Mouse (Mus musculus): ENCODE data around the gene Csnk1e. TPM values are rescaled to one million over a fixed set of nuclear protein-coding genes. Genes with fewer than 3 reads are reported as not detected.
A peak's percentile ranks its signal among the peaks of the same experiment; 100 is the strongest.

Gene Csnk1e
- polyA plus RNA-seq, 1 experiment, result 116 TPM

GRCm38 (mm10) chr15:79374760-79375159, 80.6 kb downstream of the Csnk1e start:
- peak; percentile 74; the same call in 1 of the 2 replicates for TF ChIP-seq EP300 (IDR thresholded peaks at IDR 0.05; ENCODE audit: insufficient read depth, low read depth, low read length)
- TF ChIP-seq POLR2A (IDR thresholded peaks at IDR 0.05; ENCODE audit: insufficient read depth, low read length), result no peak
- no peak for TF ChIP-seq CTCF (IDR thresholded peaks at IDR 0.05; ENCODE audit: low read depth, low read length)
- Histone ChIP-seq H3K4me3 (ENCODE audit: low read depth, low read length) (no peak overlapping the region), H3K27ac (ENCODE audit: insufficient read depth, low read length) (no peak overlapping the region)

GRCm38 (mm10) chr15:79370281-79370843, 85.0 kb downstream of the Csnk1e start:
- H3K4me1 ChIP-seq (ENCODE audit: control insufficient read depth, insufficient read depth, low read length), result no peaks in the 10 kb centered on the region
- H3K27me3 ChIP-seq (ENCODE audit: control insufficient read depth, insufficient read depth, low read length, poor library complexity, severe bottlenecking), result no peaks in the 10 kb centered on the region
- peaks cover 9% of the 10 kb centered on the region; the same call in 1 of the 2 replicates for H3K36me3 ChIP-seq (ENCODE audit: control insufficient read depth, insufficient read depth, low read length, poor library complexity, severe bottlenecking)
- no peak overlapping the region for H3K27ac ChIP-seq (ENCODE audit: insufficient read depth, low read length)
- no peaks in the 10 kb centered on the region for H3K9me3 ChIP-seq (replicated peaks; ENCODE audit: control insufficient read depth, insufficient read depth, low read length, poor library complexity, severe bottlenecking)
- H3K4me3 ChIP-seq (ENCODE audit: low read depth, low read length), result no peak overlapping the region
- TF ChIP-seq POLR2A (IDR thresholded peaks at IDR 0.05; ENCODE audit: insufficient read depth, low read length) (no peak), EP300 (IDR thresholded peaks at IDR 0.05; ENCODE audit: insufficient read depth, low read depth, low read length) (no peak), CTCF (IDR thresholded peaks at IDR 0.05; ENCODE audit: low read depth, low read length) (no peak)
- no peak overlapping the region for H3K9ac ChIP-seq (ENCODE audit: low read depth, poor library complexity, severe bottlenecking)

More at GRCm38 (mm10) chr15:79374760-79375159, 80.6 kb downstream of the Csnk1e start:
- Histone ChIP-seq H3K4me1 (ENCODE audit: control insufficient read depth, insufficient read depth, low read length) (no peaks in the 10 kb centered on the region), H3K9ac (ENCODE audit: low read depth, poor library complexity, severe bottlenecking) (no peak overlapping the region), H3K36me3 (ENCODE audit: control insufficient read depth, insufficient read depth, low read length, poor library complexity, severe bottlenecking) (peaks cover 7% of the 10 kb centered on the region), H3K27me3 (ENCODE audit: control insufficient read depth, insufficient read depth, low read length, poor library complexity, severe bottlenecking) (no peaks in the 10 kb centered on the region), H3K9me3 (replicated peaks; ENCODE audit: control insufficient read depth, insufficient read depth, low read length, poor library complexity, severe bottlenecking) (no peaks in the 10 kb centered on the region)

GRCm38 (mm10) chr15:79369452-79370280, 85.7 kb downstream of the Csnk1e start:
- Histone ChIP-seq H3K9ac (ENCODE audit: low read depth, poor library complexity, severe bottlenecking) (no peak overlapping the region), H3K36me3 (ENCODE audit: control insufficient read depth, insufficient read depth, low read length, poor library complexity, severe bottlenecking) (peaks cover 12% of the 10 kb centered on the region; the same call in 1 of the 2 replicates), H3K27me3 (ENCODE audit: control insufficient read depth, insufficient read depth, low read length, poor library complexity, severe bottlenecking) (no peaks in the 10 kb centered on the region), H3K27ac (ENCODE audit: insufficient read depth, low read length) (no peak overlapping the region), H3K4me3 (ENCODE audit: low read depth, low read length) (no peak overlapping the region), H3K9me3 (replicated peaks; ENCODE audit: control insufficient read depth, insufficient read depth, low read length, poor library complexity, severe bottlenecking) (no peaks in the 10 kb centered on the region), H3K4me1 (ENCODE audit: control insufficient read depth, insufficient read depth, low read length) (no peaks in the 10 kb centered on the region)
- no peak for TF ChIP-seq POLR2A (IDR thresholded peaks at IDR 0.05; ENCODE audit: insufficient read depth, low read length)

GRCm38 (mm10) chr15:79368861-79369440, 86.4 kb downstream of the Csnk1e start:
- H3K27me3 ChIP-seq (ENCODE audit: control insufficient read depth, insufficient read depth, low read length, poor library complexity, severe bottlenecking), result no peaks in the 10 kb centered on the region
- H3K9ac ChIP-seq (ENCODE audit: low read depth, poor library complexity, severe bottlenecking), result no peak overlapping the region
- H3K4me3 ChIP-seq (ENCODE audit: low read depth, low read length), result no peak overlapping the region
- H3K27ac ChIP-seq (ENCODE audit: insufficient read depth, low read length), result no peak overlapping the region
- H3K9me3 ChIP-seq (replicated peaks; ENCODE audit: control insufficient read depth, insufficient read depth, low read length, poor library complexity, severe bottlenecking), result no peaks in the 10 kb centered on the region
- TF ChIP-seq POLR2A (IDR thresholded peaks at IDR 0.05; ENCODE audit: insufficient read depth, low read length) (no peak), EP300 (IDR thresholded peaks at IDR 0.05; ENCODE audit: insufficient read depth, low read depth, low read length) (no peak), CTCF (IDR thresholded peaks at IDR 0.05; ENCODE audit: low read depth, low read length) (no peak)
- peaks cover 12% of the 10 kb centered on the region; the same call in 1 of the 2 replicates for H3K36me3 ChIP-seq (ENCODE audit: control insufficient read depth, insufficient read depth, low read length, poor library complexity, severe bottlenecking)
- H3K4me1 ChIP-seq (ENCODE audit: control insufficient read depth, insufficient read depth, low read length), result no peaks in the 10 kb centered on the region

- Histone ChIP-seq H3K4me3 (ENCODE audit: low read depth, low read length) (no peak overlapping the region), H3K27ac (ENCODE audit: insufficient read depth, low read length) (no peak overlapping the region), H3K36me3 (ENCODE audit: control insufficient read depth, insufficient read depth, low read length, poor library complexity, severe bottlenecking) (peaks cover 12% of the 10 kb centered on the region; the same call in 1 of the 2 replicates), H3K27me3 (ENCODE audit: control insufficient read depth, insufficient read depth, low read length, poor library complexity, severe bottlenecking) (no peaks in the 10 kb centered on the region), H3K4me1 (ENCODE audit: control insufficient read depth, insufficient read depth, low read length) (no peaks in the 10 kb centered on the region), H3K9me3 (replicated peaks; ENCODE audit: control insufficient read depth, insufficient read depth, low read length, poor library complexity, severe bottlenecking) (no peaks in the 10 kb centered on the region), H3K9ac (ENCODE audit: low read depth, poor library complexity, severe bottlenecking) (no peak overlapping the region)
- no peak for TF ChIP-seq POLR2A (IDR thresholded peaks at IDR 0.05; ENCODE audit: insufficient read depth, low read length)
- no peak for TF ChIP-seq EP300 (IDR thresholded peaks at IDR 0.05; ENCODE audit: insufficient read depth, low read depth, low read length)
- no peak for TF ChIP-seq CTCF (IDR thresholded peaks at IDR 0.05; ENCODE audit: low read depth, low read length)
Measured at GRCm38 (mm10) chr15:79368313-79368811, 87.0 kb downstream of the Csnk1e start.

Other genes starting within 250 kb of the Csnk1e start
- gene Pick1, start 226.4 kb downstream of the Csnk1e start, polyA plus RNA-seq (2011; ENCODE audit: insufficient read depth, insufficient read length, low read depth, missing spikeins), result 47.8 and 48.0 TPM in 2 replicates
- gene Gm49486, start 226.2 kb downstream of the Csnk1e start, polyA plus RNA-seq (2011; ENCODE audit: insufficient read depth, insufficient read length, low read depth, missing spikeins), result 1.0 TPM in 2 replicates
- gene Slc16a8, start 200.8 kb downstream of the Csnk1e start, polyA plus RNA-seq (2011; ENCODE audit: insufficient read depth, insufficient read length, low read depth, missing spikeins), result not detected in 2 replicates
- 0.69 and 1.8 TPM in 2 replicates for gene Baiap2l2, start 170.0 kb downstream of the Csnk1e start, polyA plus RNA-seq (2011; ENCODE audit: insufficient read depth, insufficient read length, low read depth, missing spikeins)
- gene Pla2g6, start 127.2 kb downstream of the Csnk1e start, polyA plus RNA-seq (2011; ENCODE audit: insufficient read depth, insufficient read length, low read depth, missing spikeins), result 40.2 and 40.6 TPM in 2 replicates
- 12.3 and 14.5 TPM in 2 replicates for gene Maff, start 108.9 kb downstream of the Csnk1e start, polyA plus RNA-seq (2011; ENCODE audit: insufficient read depth, insufficient read length, low read depth, missing spikeins)
- 50.7 and 59.6 TPM in 2 replicates for gene Tmem184b, start 52.0 kb downstream of the Csnk1e start, polyA plus RNA-seq (2011; ENCODE audit: insufficient read depth, insufficient read length, low read depth, missing spikeins)
- 4.5 TPM in 2 replicates for gene Kcnj4, start 49.7 kb upstream of the Csnk1e start, polyA plus RNA-seq (2011; ENCODE audit: insufficient read depth, insufficient read length, low read depth, missing spikeins)
- gene Kdelr3, start 60.8 kb upstream of the Csnk1e start, polyA plus RNA-seq (2011; ENCODE audit: insufficient read depth, insufficient read length, low read depth, missing spikeins), result 41.4 and 43.9 TPM in 2 replicates
- gene Ddx17, start 91.2 kb upstream of the Csnk1e start, polyA plus RNA-seq (2011; ENCODE audit: insufficient read depth, insufficient read length, low read depth, missing spikeins), result 375 and 392 TPM in 2 replicates
- gene Dmc1, start 149.5 kb upstream of the Csnk1e start, polyA plus RNA-seq (2011; ENCODE audit: insufficient read depth, insufficient read length, low read depth, missing spikeins), result 23.5 and 26.8 TPM in 2 replicates
- gene Fam227a, start 203.4 kb upstream of the Csnk1e start, polyA plus RNA-seq (2011; ENCODE audit: insufficient read depth, insufficient read length, low read depth, missing spikeins), result 3.2 and 3.4 TPM in 2 replicates
- 22.0 and 28.7 TPM in 2 replicates for gene Cby1, start 203.6 kb upstream of the Csnk1e start, polyA plus RNA-seq (2011; ENCODE audit: insufficient read depth, insufficient read length, low read depth, missing spikeins)
- gene Tomm22, start 215.3 kb upstream of the Csnk1e start, polyA plus RNA-seq (2011; ENCODE audit: insufficient read depth, insufficient read length, low read depth, missing spikeins), result 131 and 145 TPM in 2 replicates
- 20.7 and 20.9 TPM in 2 replicates for gene Josd1, start 232.4 kb upstream of the Csnk1e start, polyA plus RNA-seq (2011; ENCODE audit: insufficient read depth, insufficient read length, low read depth, missing spikeins)
- 32.4 and 38.3 TPM in 2 replicates for gene Gtpbp1, start 235.3 kb upstream of the Csnk1e start, polyA plus RNA-seq (2011; ENCODE audit: insufficient read depth, insufficient read length, low read depth, missing spikeins)